Mouse (Mus musculus): Measurements from ENCODE around the gene Lars2. TPM values are rescaled to one million over a fixed set of nuclear protein-coding genes. Genes with fewer than 3 reads are reported as not detected.

Lars2 gene
- 100 to 1,000 TPM; 245 to 283 TPM for polyA plus RNA-seq (2017; shearing (Covaris generic))

GRCm38 (mm10) chr9:123366708-123367385 lies at the start of gene Lars2:
Lars2 (plus strand) TSS chr9:123366927.

DNA sequence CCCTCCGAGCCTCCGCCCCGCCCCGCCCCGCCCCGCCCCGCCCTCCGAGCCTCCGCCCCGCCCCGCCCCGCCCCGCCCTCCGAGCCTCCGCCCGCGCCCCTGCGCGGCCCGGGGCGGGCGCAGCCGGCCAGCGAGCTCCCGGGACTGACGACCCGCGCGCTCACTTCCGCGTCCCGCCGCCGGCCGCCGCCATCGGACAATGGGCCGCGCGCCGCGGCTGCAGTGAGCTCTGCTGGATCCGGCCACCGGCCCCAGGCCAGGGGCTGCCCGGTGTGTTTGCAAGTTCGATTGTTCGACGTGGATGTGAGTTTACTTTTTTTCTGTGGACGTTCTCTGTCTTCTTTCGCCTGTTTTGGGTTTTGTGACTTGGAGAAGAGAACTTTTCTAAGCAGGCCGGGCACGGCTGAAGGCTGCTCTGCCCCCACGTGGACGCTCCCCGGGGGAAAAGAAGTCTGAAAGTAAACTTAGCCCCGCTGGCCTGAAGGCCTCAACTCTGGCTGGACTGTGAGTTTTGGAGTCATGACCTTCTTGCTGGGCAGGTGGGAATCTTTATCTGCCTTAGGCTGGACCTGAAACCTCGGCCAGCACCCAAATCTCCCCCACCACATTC lies 112.0 kb downstream of the Lars2 start, which contains the start of gene Limd1:
Gene Limd1, plus strand, starts transcription at position 121 of the 610 bp plus-strand sequence.

Other genes starting within 250 kb of the Lars2 start
- 1 to 10 TPM in 1 of 2 experiments, under 1 TPM in 1; 0.48 to 1.2 TPM for gene Clec3b, start 216.0 kb upstream of the Lars2 start, polyA plus RNA-seq (2017; shearing (Covaris generic))
- gene Cdcp1, start 150.9 kb upstream of the Lars2 start, polyA plus RNA-seq (2017; shearing (Covaris generic)), result 1 to 10 TPM in 1 of 2 experiments, not detected in 1; 3.3 TPM
- 10 to 100 TPM; 12.7 to 35.7 TPM for gene Tmem158, start 106.2 kb upstream of the Lars2 start, polyA plus RNA-seq (2017; shearing (Covaris generic))
- gene Limd1, start 111.8 kb downstream of the Lars2 start, polyA plus RNA-seq (2017; shearing (Covaris generic)), result 10 to 100 TPM; 70.8 to 72.7 TPM
- 10 to 100 TPM; 68.8 to 83.5 TPM for gene Sacm1l, start 162.8 kb downstream of the Lars2 start, polyA plus RNA-seq (2017; shearing (Covaris generic))